In genomic region chr15:103172537-103172936, GRCm38 (mm10) we compare ENCODE assay signal across 9 mouse cellular contexts. TPM values are rescaled to one million over a fixed set of nuclear protein-coding genes. Genes with fewer than 3 reads are reported as not detected.
DNase-seq lines count a peak whose midpoint lies in the region; ATAC-seq and TF ChIP-seq lines count a peak whose summit lies in the region.
"Had no signal": no experiment of that assay in that cellular context is flagged by ENCODE, and none has a peak within 500 bp of the region (broad histone marks: within the 10 kb centered on the region; RNA-seq: fewer than 3 reads in every experiment).

No protein-coding gene starts in this region.

- intact Hi-C loops in gastrocnemius, adult 2 months (cut with DNase I): no loop called here
- intact Hi-C loops in left cerebral cortex, postnatal 25 days (cut with DNase I): loop anchor here (2.0 kb wide), 2 partner anchors 160 to 186 kb away; no protein-coding TSS in a partner anchor

- no peak overlapping the region for H3K27ac ChIP-seq in intestine, postnatal 0 days (ENCODE audit: low read depth, low read length)
- H3K27ac ChIP-seq in intestine, embryonic 15.5 days: no peak overlapping the region
- peak overlapping the region; percentile 41 for H3K27ac ChIP-seq in gastrocnemius, adult 2 months

- no peak overlapping the region for H3K9ac ChIP-seq in intestine, postnatal 0 days (ENCODE audit: low read depth, low read length)
- H3K9ac ChIP-seq in intestine, embryonic 15.5 days: no peak overlapping the region

- H3K27me3 ChIP-seq in intestine, postnatal 0 days (replicated peaks; ENCODE audit: control insufficient read depth, insufficient read depth, low read length): peaks cover 96% of the 10 kb centered on the region
- peaks cover 88% of the 10 kb centered on the region for H3K27me3 ChIP-seq in intestine, embryonic 15.5 days (replicated peaks)

- WGBS in intestine, postnatal 0 days: 12% methylated on average over 10 of the region's 10 CpGs
- WGBS in intestine, embryonic 15.5 days: 8% methylated on average over 10 of the region's 10 CpGs

- peak; percentile 80 for DNase-seq in CD4-positive, CD25-positive, alpha-beta regulatory T cell, adult 2 months (ENCODE audit: low read depth, low spot score)
- DNase-seq in adipocyte (ENCODE audit: low spot score): peak; percentile 44
- peak; percentile 89 for DNase-seq in gastrocnemius, adult 2 months
- DNase-seq in left cerebral cortex, postnatal 25 days (ENCODE audit: low spot score in 2 of 2): peak; percentile 55 to 61
- DNase-seq in naive thymus-derived CD4-positive, alpha-beta T cell, adult 2 months (ENCODE audit: low read depth): peak; percentile 75
- peak; percentile 76 for DNase-seq in thymus, postnatal 4 days

- H3K4me1 ChIP-seq in intestine, postnatal 0 days (replicated peaks; ENCODE audit: control insufficient read depth, insufficient read depth, low read length): peaks cover 3% of the 10 kb centered on the region; the same call in 1 of the 2 replicates
- H3K4me1 ChIP-seq in intestine, embryonic 15.5 days (replicated peaks): peaks cover 49% of the 10 kb centered on the region

- no peaks in the 10 kb centered on the region for H3K9me3 ChIP-seq in intestine, postnatal 0 days (ENCODE audit: control insufficient read depth)
- no peaks in the 10 kb centered on the region for H3K9me3 ChIP-seq in intestine, embryonic 15.5 days

- H3K4me2 ChIP-seq in intestine, postnatal 0 days (replicated peaks; ENCODE audit: low read depth): no peak overlapping the region
- no peak overlapping the region for H3K4me2 ChIP-seq in intestine, embryonic 15.5 days (replicated peaks)

- H3K4me3 ChIP-seq in intestine, postnatal 0 days (ENCODE audit: low read depth, low read length): no peak overlapping the region
- H3K4me3 ChIP-seq in intestine, embryonic 15.5 days (replicated peaks): no peak overlapping the region
- 0 out of 2 replicates have a peak overlapping the region, but pooled peaks have one; percentile 1 for H3K4me3 ChIP-seq in gastrocnemius, adult 2 months
- H3K4me3 ChIP-seq: megakaryocyte, embryonic 14.5 days had no signal

- peak; percentile 24; the same call in 1 of the 2 replicates for ATAC-seq in intestine, postnatal 0 days
- no peak for ATAC-seq in intestine, embryonic 15.5 days

- no peaks in the 10 kb centered on the region for H3K36me3 ChIP-seq in intestine, postnatal 0 days (ENCODE audit: control insufficient read depth, insufficient read depth)
- no peaks in the 10 kb centered on the region for H3K36me3 ChIP-seq in intestine, embryonic 15.5 days

- peak; percentile 86 for TF ChIP-seq CTCF in intestine, postnatal 0 days (IDR thresholded peaks at IDR 0.05; ENCODE audit: low read depth)
- peak; percentile 88 for TF ChIP-seq CTCF in gastrocnemius, adult 2 months (IDR thresholded peaks at IDR 0.05)

RNA-seq across cellular contexts. Expression of gene Smug1, which starts 5.6 kb away (rescaled TPM):
- 8.6 and 9.2 TPM in 2 replicates for polyA plus RNA-seq in intestine, postnatal 0 days (2015; fragmentation: Nextera tagmentation; extraction: Ambion mirVana)
- 17.8 and 18.2 TPM in 2 replicates for polyA plus RNA-seq in intestine, embryonic 15.5 days (2015; fragmentation: Nextera tagmentation; extraction: Ambion mirVana)
- 10 to 100 TPM; 10.8 to 12.7 TPM for total RNA-seq in gastrocnemius, adult 2 months (2021)
- 10 to 100 TPM; 19.2 to 20.9 TPM for total RNA-seq in left cerebral cortex, postnatal 25 days (2021)
